Mouse (Mus musculus): ENCODE results near the gene Rars. TPM values are rescaled to one million over a fixed set of nuclear protein-coding genes. Genes with fewer than 3 reads are reported as not detected.
A peak's percentile ranks its signal among the peaks of the same experiment; 100 is the strongest.

Rars gene
- polyA plus RNA-seq, 1 experiment from 2014 or later: 77.1 TPM

- Histone ChIP-seq H3K4me3 (replicated peaks) (no peak overlapping the region), H3K27me3 (no peaks in the 10 kb centered on the region), H3K9me3 (replicated peaks) (no peaks in the 10 kb centered on the region), H3K9ac (no peak overlapping the region), H3K27ac (replicated peaks) (no peak overlapping the region), H3K36me3 (no peaks in the 10 kb centered on the region), H3K4me1 (peaks cover 10% of the 10 kb centered on the region), H3K4me2 (replicated peaks) (no peak overlapping the region)
- ATAC-seq (ENCODE audit: insufficient number of reproducible peaks, low FRiP score, low TSS enrichment, low read depth): no peak
- 79% methylated on average over 5 of the region's 5 CpGs for WGBS
Measured at GRCm38 (mm10) chr11:35766845-35767244, 67.5 kb downstream of the Rars start.

- H3K4me1 ChIP-seq: no peaks in the 10 kb centered on the region
- no peak overlapping the region for H3K4me3 ChIP-seq (replicated peaks)
- H3K9me3 ChIP-seq (replicated peaks): no peaks in the 10 kb centered on the region
- 92% methylated on average over 4 of the region's 4 CpGs for WGBS
- ATAC-seq (ENCODE audit: insufficient number of reproducible peaks, low FRiP score, low TSS enrichment, low read depth): no peak
- H3K36me3 ChIP-seq: no peaks in the 10 kb centered on the region
- H3K4me2 ChIP-seq (replicated peaks): no peak overlapping the region
- no peak overlapping the region for H3K27ac ChIP-seq (replicated peaks)
- H3K9ac ChIP-seq: no peak overlapping the region
- no peaks in the 10 kb centered on the region for H3K27me3 ChIP-seq
Measured at GRCm38 (mm10) chr11:35760627-35761003, 73.7 kb downstream of the Rars start.

DNA sequence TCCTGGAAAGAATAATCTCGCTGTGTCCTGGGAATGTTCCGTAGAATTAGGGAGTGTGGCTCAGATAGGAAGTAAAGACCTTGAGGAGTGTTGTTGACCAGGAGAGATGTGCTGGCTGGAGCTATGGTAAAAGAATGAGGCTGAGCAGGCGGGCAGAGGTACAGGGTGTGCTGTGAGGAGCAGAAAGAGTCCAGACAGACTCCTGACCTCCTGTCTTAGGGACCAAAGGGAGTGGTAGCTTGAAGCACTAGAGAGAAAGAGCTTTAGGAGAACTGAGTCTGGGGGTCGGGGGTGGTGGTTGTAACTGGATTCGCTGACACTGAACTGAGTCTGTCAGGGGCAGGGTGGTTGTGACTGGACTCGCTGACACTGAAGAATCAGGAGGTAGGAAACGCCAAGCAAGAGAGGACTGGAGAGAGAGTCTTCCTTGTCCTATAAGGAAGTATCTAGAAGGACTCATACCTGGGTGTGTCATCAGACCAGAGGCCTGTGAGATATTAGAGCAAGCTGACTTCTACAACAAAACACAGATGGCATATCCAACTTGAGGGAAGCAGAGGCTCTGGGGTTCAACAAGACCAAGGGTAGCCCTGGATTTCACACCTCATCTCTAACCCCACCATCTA is 74.2 kb downstream of the Rars start:
- 90% methylated on average over 7 of the region's 7 CpGs for WGBS
- H3K9me3 ChIP-seq (replicated peaks): no peaks in the 10 kb centered on the region
- H3K4me1 ChIP-seq: no peaks in the 10 kb centered on the region
- no peak overlapping the region for H3K4me3 ChIP-seq (replicated peaks)
- H3K4me2 ChIP-seq (replicated peaks): no peak overlapping the region
- H3K36me3 ChIP-seq: no peaks in the 10 kb centered on the region
- no peaks in the 10 kb centered on the region for H3K27me3 ChIP-seq
- no peak overlapping the region for H3K9ac ChIP-seq
- H3K27ac ChIP-seq (replicated peaks): no peak overlapping the region
- ATAC-seq (ENCODE audit: insufficient number of reproducible peaks, low FRiP score, low TSS enrichment, low read depth): no peak

MicroRNAs within 50 kb of the gene (microRNA counts, 519-probe panel; counts per million panel counts)
- 3,789 counts per million, percentile 88 among the panel's probes with 10 or more counts for microRNA mmu-miR-103

Small RNA genes lying within 50 kb of the gene (microRNA-seq; reads per million reads assigned to microRNA genes)
- 2.2 reads per million, percentile 8 among the genes with 10 or more reads in this experiment for gene Mir103-1 (ENCODE audit: borderline number of aligned reads)

Other genes starting within 250 kb of the Rars start
- gene Pank3, start 65.0 kb downstream of the Rars start, polyA plus RNA-seq (2015; fragmentation: Nextera tagmentation; extraction: Ambion mirVana): 13.1 and 14.5 TPM in 2 replicates
- gene Fbll1, start 35.6 kb downstream of the Rars start, polyA plus RNA-seq (2015; fragmentation: Nextera tagmentation; extraction: Ambion mirVana): 0.11 and 0.15 TPM in 2 replicates
- 6.9 and 7.2 TPM in 2 replicates for gene Wwc1, start 146.0 kb upstream of the Rars start, polyA plus RNA-seq (2015; fragmentation: Nextera tagmentation; extraction: Ambion mirVana)